29 mouse cellular contexts compared by ENCODE assay signal in genomic region chr4:129145943-129146342, GRCm38 (mm10). TPM values are rescaled to one million over a fixed set of nuclear protein-coding genes. Genes with fewer than 3 reads are reported as not detected.
A peak's percentile ranks its signal among the peaks of the same experiment; 100 is the strongest.
DNase-seq lines count a peak whose midpoint lies in the region; ATAC-seq and TF ChIP-seq lines count a peak whose summit lies in the region.
"Had no signal": no experiment of that assay in that cellular context is flagged by ENCODE, and none has a peak within 500 bp of the region (broad histone marks: within the 10 kb centered on the region; RNA-seq: fewer than 3 reads in every experiment).

No protein-coding gene starts in this region.

- H3K27ac ChIP-seq in hindbrain, embryonic 14.5 days: peak overlapping the region; percentile 78; the same call in 1 of the 2 replicates
- H3K27ac ChIP-seq in hindbrain, embryonic 13.5 days: no peak overlapping the region
- peak overlapping the region; percentile 84; the same call in 1 of the 2 replicates for H3K27ac ChIP-seq in layer of hippocampus, adult 2 months
- H3K27ac ChIP-seq in neural tube, embryonic 15.5 days (replicated peaks): 0 out of 2 replicates have a peak overlapping the region, but pooled peaks have one; percentile 33
- H3K27ac ChIP-seq: kidney, postnatal 0 days; liver, embryonic 14.5 days had no signal

- peaks cover 24% of the 10 kb centered on the region for H3K4me1 ChIP-seq in hindbrain, embryonic 14.5 days (replicated peaks; ENCODE audit: control insufficient read depth, insufficient read depth, low read length)
- peaks cover 39% of the 10 kb centered on the region for H3K4me1 ChIP-seq in hindbrain, embryonic 13.5 days (replicated peaks)
- peaks cover 40% of the 10 kb centered on the region for H3K4me1 ChIP-seq in neural tube, embryonic 15.5 days

- no peak for ATAC-seq in hindbrain, embryonic 14.5 days (ENCODE audit: low FRiP score)
- no peak for ATAC-seq in hindbrain, embryonic 13.5 days (ENCODE audit: low FRiP score)
- ATAC-seq in neural tube, embryonic 15.5 days (ENCODE audit: low FRiP score): no peak
- ATAC-seq: forebrain, embryonic 14.5 days; intestine, postnatal 0 days; midbrain, embryonic 16.5 days had no signal

- no peak for TF ChIP-seq CTCF in layer of hippocampus, adult 2 months (conservative IDR thresholded peaks at IDR 0.05)

- H3K9me3 ChIP-seq in hindbrain, embryonic 14.5 days (ENCODE audit: control insufficient read depth, low read length): no peaks in the 10 kb centered on the region
- no peaks in the 10 kb centered on the region for H3K9me3 ChIP-seq in hindbrain, embryonic 13.5 days
- H3K9me3 ChIP-seq in neural tube, embryonic 15.5 days (replicated peaks): no peaks in the 10 kb centered on the region
- H3K9me3 ChIP-seq: limb, embryonic 13.5 days; neural tube, embryonic 13.5 days had no signal

- H3K27me3 ChIP-seq in hindbrain, embryonic 14.5 days (ENCODE audit: control insufficient read depth, insufficient read depth, low read length): no peaks in the 10 kb centered on the region
- no peaks in the 10 kb centered on the region for H3K27me3 ChIP-seq in hindbrain, embryonic 13.5 days
- H3K27me3 ChIP-seq in neural tube, embryonic 15.5 days (replicated peaks): no peaks in the 10 kb centered on the region
- H3K27me3 ChIP-seq: limb, embryonic 13.5 days; neural tube, embryonic 13.5 days had no signal

- 71% methylated on average over 4 of the region's 4 CpGs for WGBS in hindbrain, embryonic 14.5 days
- 70% methylated on average over 4 of the region's 4 CpGs for WGBS in hindbrain, embryonic 13.5 days
- WGBS in neural tube, embryonic 15.5 days: 52% methylated on average over 4 of the region's 4 CpGs

- H3K36me3 ChIP-seq in hindbrain, embryonic 14.5 days (replicated peaks; ENCODE audit: control insufficient read depth, insufficient read depth): peaks cover 24% of the 10 kb centered on the region
- H3K36me3 ChIP-seq in hindbrain, embryonic 13.5 days: peaks cover 14% of the 10 kb centered on the region
- peaks cover 21% of the 10 kb centered on the region; the same call in 1 of the 2 replicates for H3K36me3 ChIP-seq in neural tube, embryonic 15.5 days

- H3K4me3 ChIP-seq in hindbrain, embryonic 14.5 days (replicated peaks; ENCODE audit: low read length): no peak overlapping the region
- no peak overlapping the region for H3K4me3 ChIP-seq in hindbrain, embryonic 13.5 days
- no peak overlapping the region for H3K4me3 ChIP-seq in layer of hippocampus, adult 2 months
- H3K4me3 ChIP-seq in neural tube, embryonic 15.5 days (replicated peaks): no peak overlapping the region
- H3K4me3 ChIP-seq: limb, embryonic 13.5 days; neural tube, embryonic 13.5 days had no signal

- H3K9ac ChIP-seq in hindbrain, embryonic 14.5 days: no peak overlapping the region
- H3K9ac ChIP-seq in hindbrain, embryonic 13.5 days: no peak overlapping the region
- no peak overlapping the region for H3K9ac ChIP-seq in neural tube, embryonic 15.5 days (replicated peaks)
- H3K9ac ChIP-seq: limb, embryonic 13.5 days; liver, embryonic 14.5 days; lung, embryonic 14.5 days had no signal

- H3K4me2 ChIP-seq in hindbrain, embryonic 14.5 days (replicated peaks): no peak overlapping the region
- H3K4me2 ChIP-seq in hindbrain, embryonic 13.5 days: no peak overlapping the region
- no peak overlapping the region for H3K4me2 ChIP-seq in neural tube, embryonic 15.5 days
- H3K4me2 ChIP-seq: heart, embryonic 11.5 days; limb, embryonic 13.5 days; lung, embryonic 14.5 days; neural tube, embryonic 13.5 days had no signal

- no peak for DNase-seq in hindbrain, embryonic 14.5 days (ENCODE audit: low spot score)
- no peak for DNase-seq in layer of hippocampus, adult 2 months (ENCODE audit: low spot score in 2 of 2)
- no peak for DNase-seq in layer of hippocampus, adult 11-12 months (ENCODE audit: low spot score)
- DNase-seq in neural tube, embryonic 10.5 days (ENCODE audit: extremely low spot score, low spot score): no peak
- no peak for DNase-seq in testis, postnatal 10 days (ENCODE audit: low spot score)
- DNase-seq: adrenal gland, postnatal 14 days; cerebellum, adult 11 months; gastrocnemius, postnatal 25 days; heart, postnatal 4 days; kidney, postnatal 4 days; layer of hippocampus, adult 9-11 months; lung, embryonic 14.5 days; lung, postnatal 14 days; thymus, postnatal 4 days had no signal

RNA-seq across cellular contexts. Expression of gene Fndc5, which starts 9.1 kb away (rescaled TPM):
- 14.5 and 15.4 TPM in 2 replicates for polyA plus RNA-seq in hindbrain, embryonic 14.5 days (2014; fragmentation: Nextera tagmentation; extraction: Ambion mirVana)
- 5.4 and 6.5 TPM in 2 replicates for polyA plus RNA-seq in hindbrain, embryonic 13.5 days (2015; fragmentation: Nextera tagmentation; extraction: Ambion mirVana)
- 10 to 100 TPM; 77.5 to 78.6 TPM for total RNA-seq in layer of hippocampus, adult 2 months (2021)
- 27.0 and 34.9 TPM in 2 replicates for polyA plus RNA-seq in neural tube, embryonic 15.5 days (2015; fragmentation: Nextera tagmentation; extraction: Ambion mirVana)
- total RNA-seq: common myeloid progenitor, adult 5-6 weeks had no signal

RNA-seq across cellular contexts. Expression of gene Hpca, which starts 24.1 kb away (rescaled TPM):
- 56.2 and 68.7 TPM in 2 replicates for polyA plus RNA-seq in hindbrain, embryonic 14.5 days (2014; fragmentation: Nextera tagmentation; extraction: Ambion mirVana)
- 36.3 and 39.7 TPM in 2 replicates for polyA plus RNA-seq in hindbrain, embryonic 13.5 days (2015; fragmentation: Nextera tagmentation; extraction: Ambion mirVana)
- total RNA-seq in layer of hippocampus, adult 2 months (2021): 1,000 to 10,000 TPM; 2,418 to 2,601 TPM
- 129 and 143 TPM in 2 replicates for polyA plus RNA-seq in neural tube, embryonic 15.5 days (2015; fragmentation: Nextera tagmentation; extraction: Ambion mirVana)
- total RNA-seq: gastrocnemius, adult 18-20 months; gastrocnemius, postnatal 25 days had no signal
- polyA plus RNA-seq: CD4-positive, CD25-positive, alpha-beta regulatory T cell, adult 4 months had no signal

RNA-seq across cellular contexts. Expression of gene Tmem54, which starts 40.6 kb away (rescaled TPM):
- polyA plus RNA-seq in hindbrain, embryonic 14.5 days (2014; fragmentation: Nextera tagmentation; extraction: Ambion mirVana): 0.33 TPM in 1 of 2 replicates, not detected in the other
- polyA plus RNA-seq in hindbrain, embryonic 13.5 days (2015; fragmentation: Nextera tagmentation; extraction: Ambion mirVana): not detected in 2 replicates
- total RNA-seq in layer of hippocampus, adult 2 months (2021): not detected
- 3.3 TPM in 1 of 2 replicates, not detected in the other for polyA plus RNA-seq in neural tube, embryonic 15.5 days (2015; fragmentation: Nextera tagmentation; extraction: Ambion mirVana)
- total RNA-seq: adrenal gland, postnatal 14 days; common myeloid progenitor, adult 5-6 weeks; gastrocnemius, adult 18-20 months; gastrocnemius, postnatal 25 days; heart, postnatal 4 days; left cerebral cortex, postnatal 25 days had no signal
- polyA plus RNA-seq: CD4-positive, CD25-positive, alpha-beta regulatory T cell, adult 4 months; forebrain, embryonic 14.5 days; frontal cortex, adult 2 months; midbrain, embryonic 16.5 days; neural tube, embryonic 13.5 days had no signal

RNA-seq across cellular contexts. Expression of gene S100pbp, which starts 43.6 kb away (rescaled TPM):
- 17.3 and 19.3 TPM in 2 replicates for polyA plus RNA-seq in hindbrain, embryonic 14.5 days (2014; fragmentation: Nextera tagmentation; extraction: Ambion mirVana)
- 17.6 and 18.0 TPM in 2 replicates for polyA plus RNA-seq in hindbrain, embryonic 13.5 days (2015; fragmentation: Nextera tagmentation; extraction: Ambion mirVana)
- total RNA-seq in layer of hippocampus, adult 2 months (2021): 10 to 100 TPM; 33.6 to 36.0 TPM
- polyA plus RNA-seq in neural tube, embryonic 15.5 days (2015; fragmentation: Nextera tagmentation; extraction: Ambion mirVana): 16.7 TPM in 2 replicates

RNA-seq across cellular contexts. Expression of gene Yars, which starts 43.6 kb away (rescaled TPM):
- polyA plus RNA-seq in hindbrain, embryonic 14.5 days (2014; fragmentation: Nextera tagmentation; extraction: Ambion mirVana): 111 and 118 TPM in 2 replicates
- 104 and 106 TPM in 2 replicates for polyA plus RNA-seq in hindbrain, embryonic 13.5 days (2015; fragmentation: Nextera tagmentation; extraction: Ambion mirVana)
- total RNA-seq in layer of hippocampus, adult 2 months (2021): 10 to 100 TPM; 93.4 to 95.1 TPM
- polyA plus RNA-seq in neural tube, embryonic 15.5 days (2015; fragmentation: Nextera tagmentation; extraction: Ambion mirVana): 109 and 111 TPM in 2 replicates
